Mouse (Mus musculus) forebrain, postnatal 0 days (tissue): ENCODE results near the gene Kdelr1. TPM values are rescaled to one million over a fixed set of nuclear protein-coding genes. Genes with fewer than 3 reads are reported as not detected.
"Not testable (repeated sequence)": the region's sequence is repeated elsewhere in the genome, so short reads cannot be mapped to it uniquely, and the experiment has no call there.

Source experiments
- ATAC-seq: fragments of 200-750 bp; cut with Nextera tagmentation; 2 replicates; pipeline ENCODE4 v1.8.0; 2017; ENCODE audit warnings: mild to moderate bottlenecking, moderate library complexity
- DNase-seq: peaks from one replicate; pipeline ENCODE4 v3.0.0-alpha.2; 2015
- H3K27ac ChIP-seq: fragments of 300-500 bp; sonication (generic); 2 replicates; pipeline ENCODE4 v1.5.1; 2014; ENCODE audit warnings: low read depth, mild to moderate bottlenecking, antibody characterized with exemption, low read length, moderate library complexity, mixed read lengths
- H3K27me3 ChIP-seq: fragments of 300-500 bp; sonication (generic); 2 replicates; pipeline ENCODE4 v1.6.1; 2014; ENCODE audit warnings: mild to moderate bottlenecking, low read length, mixed read lengths; ENCODE audit not compliant: insufficient read depth
- H3K36me3 ChIP-seq: fragments of 300-500 bp; sonication (generic); 2 replicates; pipeline ENCODE4 v1.6.1; 2014; ENCODE audit warnings: mild to moderate bottlenecking, moderate library complexity; ENCODE audit not compliant: insufficient read depth
- H3K4me1 ChIP-seq: fragments of 300-500 bp; sonication (generic); 2 replicates; pipeline ENCODE4 v1.6.1; 2014; ENCODE audit warnings: antibody characterized with exemption; ENCODE audit not compliant: insufficient read depth
- H3K4me2 ChIP-seq: fragments of 300-500 bp; sonication (generic); 2 replicates; pipeline ENCODE4 v1.6.1; 2014; ENCODE audit warnings: low read depth, mild to moderate bottlenecking, moderate library complexity
- H3K4me3 ChIP-seq: fragments of 300-500 bp; sonication (generic); 2 replicates; pipeline ENCODE4 v1.5.1; 2014; ENCODE audit warnings: low read depth, low read length, mixed read lengths
- H3K9ac ChIP-seq: fragments of 300-500 bp; sonication (generic); 2 replicates; pipeline ENCODE4 v1.6.1; 2014; ENCODE audit warnings: mild to moderate bottlenecking
- H3K9me3 ChIP-seq: fragments of 300-500 bp; sonication (generic); 2 replicates; pipeline ENCODE4 v1.6.1; 2016; ENCODE audit warnings: low read length
- CTCF ChIP-seq: sonication (generic); IDR thresholded peaks from 2 replicates; pipeline ENCODE4 v1.5.1; 2016; ENCODE audit warnings: antibody characterized with exemption, control low read depth, low read depth
- WGBS: fragments of 180-500 bp; shearing (Covaris S2); extraction: QIAGEN DNeasy Blood & Tissue Kit; methylation state at CpG from one replicate; pipeline ENCODE4 v1.1.7; 2014; 5-methylcytosine and 5-hydroxymethylcytosine counted together
- polyA plus RNA-seq: library from polyadenylated mRNA; unstranded; fragments of >200 nt; fragmentation: Nextera tagmentation; extraction: Ambion mirVana; gene quantifications from 2 replicates; pipeline ENCODE4 v1.2.1, GENCODE M21; 2015
- total RNA-seq: library from RNA; depleted of rRNA; stranded (reverse); fragments of >200 nt; gene quantifications from 2 replicates; pipeline ENCODE4 v1.2.3, GENCODE M21; 2014

Kdelr1 gene
- total and polyA plus RNA-seq, 2 experiments from 2014 or later = 45.8 to 129 TPM

- TF ChIP-seq CTCF = peak; percentile 49
- not testable (repeated sequence) for H3K27me3 ChIP-seq, H3K4me1 ChIP-seq, H3K36me3 ChIP-seq, ATAC-seq, H3K9me3 ChIP-seq, H3K9ac ChIP-seq, H3K27ac ChIP-seq
- Histone ChIP-seq H3K4me3 (peak overlapping the region; percentile 55; the same call in 1 of the 2 replicates), H3K4me2 (peak overlapping the region; percentile 71; the same call in 1 of the 2 replicates)
- 48% methylated on average over 4 of the region's 4 CpGs for WGBS
- DNase-seq = peak; percentile 32
Measured at GRCm38 (mm10) chr7:45898125-45898524, 25.6 kb downstream of the Kdelr1 start.

GRCm38 (mm10) chr7:45901562-45901961 is 29.0 kb downstream of the Kdelr1 start:
- no peak for ATAC-seq
- Histone ChIP-seq H3K4me1 (no peaks in the 10 kb centered on the region), H3K27me3 (no peaks in the 10 kb centered on the region), H3K9me3 (no peaks in the 10 kb centered on the region), H3K27ac (no peak overlapping the region), H3K4me3 (no peak overlapping the region), H3K36me3 (no peaks in the 10 kb centered on the region), H3K9ac (no peak overlapping the region), H3K4me2 (no peak overlapping the region)
- no peak for TF ChIP-seq CTCF
- no peak for DNase-seq
- WGBS = 55% methylated on average over 5 of the region's 5 CpGs

GRCm38 (mm10) chr7:45902481-45903002 is 30.0 kb downstream of the Kdelr1 start:
- H3K4me1 ChIP-seq = no peaks in the 10 kb centered on the region
- no peak overlapping the region for H3K9ac ChIP-seq
- ATAC-seq (no peak), DNase-seq (no peak)
- 79% methylated on average over 12 of the region's 12 CpGs for WGBS
- H3K4me2 ChIP-seq = no peak overlapping the region
- H3K4me3 ChIP-seq = no peak overlapping the region
- no peaks in the 10 kb centered on the region for H3K27me3 ChIP-seq
- TF ChIP-seq CTCF = no peak
- H3K36me3 ChIP-seq = 0 out of 2 replicates have a peak, but pooled peaks cover 3% of the 10 kb centered on the region
- H3K9me3 ChIP-seq = no peaks in the 10 kb centered on the region
- H3K27ac ChIP-seq = no peak overlapping the region

- ATAC-seq (no peak), DNase-seq (no peak)
- H3K4me1 ChIP-seq = no peaks in the 10 kb centered on the region
- H3K9ac ChIP-seq = no peak overlapping the region
- H3K4me3 ChIP-seq = no peak overlapping the region
- WGBS = 95% methylated on average over 9 of the region's 9 CpGs
- H3K9me3 ChIP-seq = no peaks in the 10 kb centered on the region
- peaks cover 21% of the 10 kb centered on the region for H3K36me3 ChIP-seq
- H3K27ac ChIP-seq = no peak overlapping the region
- H3K4me2 ChIP-seq = no peak overlapping the region
- no peaks in the 10 kb centered on the region for H3K27me3 ChIP-seq
- no peak for TF ChIP-seq CTCF
Measured at GRCm38 (mm10) chr7:45906622-45907021, 34.0 kb downstream of the Kdelr1 start.

GRCm38 (mm10) chr7:45908384-45908783 is 35.8 kb downstream of the Kdelr1 start:
- Histone ChIP-seq H3K9me3 (no peaks in the 10 kb centered on the region), H3K4me1 (no peaks in the 10 kb centered on the region), H3K27ac (no peak overlapping the region), H3K9ac (no peak overlapping the region), H3K4me2 (no peak overlapping the region), H3K36me3 (peaks cover 21% of the 10 kb centered on the region), H3K27me3 (no peaks in the 10 kb centered on the region), H3K4me3 (no peak overlapping the region)
- no peak for ATAC-seq
- TF ChIP-seq CTCF = no peak
- DNase-seq = no peak

GRCm38 (mm10) chr7:45909145-45909544 is 36.6 kb downstream of the Kdelr1 start:
- no peak overlapping the region for H3K27ac ChIP-seq
- TF ChIP-seq CTCF = no peak
- no peak for DNase-seq
- WGBS = 94% methylated on average over 16 of the region's 16 CpGs
- no peak overlapping the region for H3K4me2 ChIP-seq
- peaks cover 28% of the 10 kb centered on the region for H3K36me3 ChIP-seq
- H3K9ac ChIP-seq = no peak overlapping the region
- H3K4me1 ChIP-seq = no peaks in the 10 kb centered on the region
- no peak overlapping the region for H3K4me3 ChIP-seq
- no peaks in the 10 kb centered on the region for H3K9me3 ChIP-seq
- no peak for ATAC-seq
- H3K27me3 ChIP-seq = no peaks in the 10 kb centered on the region

- ATAC-seq (no peak), DNase-seq (no peak)
- peaks cover 19% of the 10 kb centered on the region; the same call in 1 of the 2 replicates for H3K36me3 ChIP-seq
- H3K4me2 ChIP-seq = no peak overlapping the region
- H3K27me3 ChIP-seq = no peaks in the 10 kb centered on the region
- WGBS = 90% methylated on average over 6 of the region's 6 CpGs
- no peak overlapping the region for H3K27ac ChIP-seq
- no peak for TF ChIP-seq CTCF
- H3K4me3 ChIP-seq = no peak overlapping the region
- H3K9me3 ChIP-seq = no peaks in the 10 kb centered on the region
- no peak overlapping the region for H3K9ac ChIP-seq
- H3K4me1 ChIP-seq = peaks cover 14% of the 10 kb centered on the region
Measured at GRCm38 (mm10) chr7:45914067-45914466, 41.5 kb downstream of the Kdelr1 start.

- H3K27ac ChIP-seq = no peak overlapping the region
- no peak for DNase-seq
- H3K4me3 ChIP-seq = no peak overlapping the region
- no peaks in the 10 kb centered on the region for H3K9me3 ChIP-seq
- 94% methylated on average over 5 of the region's 5 CpGs for WGBS
- no peak for TF ChIP-seq CTCF
- H3K9ac ChIP-seq = no peak overlapping the region
- peaks cover 14% of the 10 kb centered on the region for H3K4me1 ChIP-seq
- ATAC-seq = no peak
- peaks cover 10% of the 10 kb centered on the region; the same call in 1 of the 2 replicates for H3K36me3 ChIP-seq
- H3K27me3 ChIP-seq = no peaks in the 10 kb centered on the region
- no peak overlapping the region for H3K4me2 ChIP-seq
Measured at GRCm38 (mm10) chr7:45915011-45915410, 42.4 kb downstream of the Kdelr1 start.
